Mouse (Mus musculus) olfactory bulb, adult 2 months (tissue): Measurements from ENCODE around the gene Tmem232. TPM values are rescaled to one million over a fixed set of nuclear protein-coding genes. Genes with fewer than 3 reads are reported as not detected.
"Not testable (repeated sequence)": the region's sequence is repeated elsewhere in the genome, so short reads cannot be mapped to it uniquely, and the experiment has no call there.

ENCODE experiments used
- H3K27ac ChIP-seq: fragments of 200-500 bp; 2 replicates; pipeline ENCODE4 v1.5.1; 2012; ENCODE audit warnings: low read depth, low read length; ENCODE audit not compliant: insufficient read depth
- H3K4me1 ChIP-seq: fragments of 200-500 bp; 2 replicates; pipeline ENCODE4 v1.6.1; 2012; ENCODE audit warnings: low read length; ENCODE audit not compliant: control insufficient read depth, insufficient read depth
- H3K4me3 ChIP-seq: fragments of 200-500 bp; 2 replicates; pipeline ENCODE4 v1.5.1; 2012; ENCODE audit warnings: mild to moderate bottlenecking, low read depth, low read length, moderate library complexity; ENCODE audit not compliant: insufficient read depth
- CTCF ChIP-seq: fragments of 200-500 bp; IDR thresholded peaks from 2 replicates; pipeline ENCODE4 v1.5.1; 2012; ENCODE audit warnings: low read depth, mild to moderate bottlenecking, low read length, moderate library complexity; ENCODE audit not compliant: insufficient read depth
- POLR2A ChIP-seq: fragments of 200-500 bp; IDR thresholded peaks from 2 replicates; pipeline ENCODE4 v1.6.1; 2012; ENCODE audit warnings: mild to moderate bottlenecking, low read depth, low read length, moderate library complexity; ENCODE audit not compliant: insufficient read depth
- WGBS: fragments of 180-500 bp; shearing (Covaris S2); methylation state at CpG from one replicate; pipeline ENCODE4 v1.1.7; 2018; 5-methylcytosine and 5-hydroxymethylcytosine counted together
- polyA plus RNA-seq: library from polyadenylated mRNA; stranded (reverse); fragments of >200 nt; gene quantifications from 2 replicates; pipeline ENCODE4 v1.2.4, GENCODE M21; 2012; ENCODE audit warnings: low replicate concordance; ENCODE audit not compliant: missing spikeins, insufficient read depth, insufficient read length

The Tmem232 gene
- polyA plus RNA-seq, 1 experiment: not detected

GRCm38 (mm10) chr17:65297831-65298230, 242.8 kb downstream of the Tmem232 start:
- Histone ChIP-seq H3K4me1 (no peaks in the 10 kb centered on the region), H3K4me3 (no peak overlapping the region), H3K27ac (no peak overlapping the region)
- TF ChIP-seq POLR2A (no peak), CTCF (no peak)
- WGBS: 83% methylated on average over 5 of the region's 5 CpGs

- no peak overlapping the region for H3K4me3 ChIP-seq
- no peak for TF ChIP-seq POLR2A
- no peak for TF ChIP-seq CTCF
- no peaks in the 10 kb centered on the region for H3K4me1 ChIP-seq
- 36% methylated on average over 2 of the region's 2 CpGs for WGBS
- no peak overlapping the region for H3K27ac ChIP-seq
Measured at GRCm38 (mm10) chr17:65252160-65252559, 288.4 kb downstream of the Tmem232 start.

GRCm38 (mm10) chr17:65250261-65250660, 290.3 kb downstream of the Tmem232 start:
- Histone ChIP-seq H3K4me1 (no peaks in the 10 kb centered on the region), H3K4me3 (no peak overlapping the region), H3K27ac (no peak overlapping the region)
- 95% methylated on average over 8 of the region's 8 CpGs for WGBS
- no peak for TF ChIP-seq POLR2A
- TF ChIP-seq CTCF: no peak

- Histone ChIP-seq H3K27ac (no peak overlapping the region), H3K4me1 (no peaks in the 10 kb centered on the region), H3K4me3 (no peak overlapping the region)
- TF ChIP-seq POLR2A (no peak), CTCF (no peak)
- 62% methylated on average over 5 of the region's 5 CpGs for WGBS
Measured at GRCm38 (mm10) chr17:65243716-65244115, 296.9 kb downstream of the Tmem232 start.

DNA sequence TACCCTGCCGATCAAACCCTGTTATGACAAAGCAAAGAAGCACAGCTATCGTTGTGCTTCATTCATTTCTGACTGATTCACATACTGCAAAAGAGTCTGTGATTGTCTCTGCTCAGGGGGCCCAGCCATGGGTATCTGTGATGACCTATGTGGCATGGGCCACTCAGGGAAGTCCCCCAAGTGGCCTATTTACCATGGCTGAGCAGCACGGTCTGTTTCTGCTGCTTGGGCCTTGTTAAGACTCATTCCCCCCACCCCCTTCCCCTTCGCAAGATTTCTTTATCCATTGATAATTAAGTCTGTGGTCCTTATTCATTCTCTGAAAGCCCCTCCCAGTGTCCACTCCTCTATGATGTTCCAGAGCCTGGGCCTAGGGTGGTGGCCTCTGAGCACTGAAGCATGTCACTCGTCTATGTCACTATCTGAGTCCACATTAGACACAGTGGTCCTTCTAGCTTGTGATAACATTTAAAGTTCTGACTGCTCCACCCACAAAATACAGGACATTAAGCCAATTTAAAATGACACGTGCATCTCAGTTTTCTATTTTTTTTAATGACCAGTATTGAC, 315.1 kb downstream of the Tmem232 start:
- 81% methylated on average over 6 of the region's 6 CpGs for WGBS
- no peak overlapping the region for H3K27ac ChIP-seq

DNA sequence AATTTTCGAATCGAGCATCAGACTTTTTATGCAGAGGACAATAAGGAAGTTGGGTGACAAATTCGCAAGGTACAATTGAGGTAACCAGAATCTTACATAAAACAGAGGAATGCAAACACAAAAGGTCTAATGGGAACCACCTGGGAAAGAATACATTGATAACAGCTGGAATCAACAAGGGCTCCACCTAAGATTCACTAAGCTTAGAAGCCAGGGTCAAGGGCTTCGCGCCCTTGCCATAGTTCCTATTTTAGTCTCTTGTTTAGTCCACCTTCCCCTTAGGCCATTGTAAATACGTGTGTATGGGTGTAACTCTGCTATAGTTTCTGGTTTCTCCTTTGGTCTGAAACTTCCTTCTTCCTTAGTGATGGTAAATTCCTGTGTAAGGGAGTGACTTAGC, 318.9 kb downstream of the Tmem232 start:
- 91% methylated on average over 6 of the region's 6 CpGs for WGBS
- H3K4me1 ChIP-seq, H3K27ac ChIP-seq, H3K4me3 ChIP-seq: not testable (repeated sequence)

More for the DNA sequence above, 315.1 kb downstream of the Tmem232 start:
- no peaks in the 10 kb centered on the region for H3K4me1 ChIP-seq
- no peak for TF ChIP-seq CTCF
- no peak for TF ChIP-seq POLR2A
- no peak overlapping the region for H3K4me3 ChIP-seq

Other genes with a start within 250 kb of the Tmem232 start
- not detected in 2 replicates for gene Vapa, start 72.8 kb upstream of the Tmem232 start, polyA plus RNA-seq
- not detected in 2 replicates for gene Txndc2, start 101.4 kb upstream of the Tmem232 start, polyA plus RNA-seq
- not detected in 2 replicates for gene Rab31, start 232.0 kb upstream of the Tmem232 start, polyA plus RNA-seq
- gene Ppp4r1, start 241.8 kb upstream of the Tmem232 start, polyA plus RNA-seq: not detected in 2 replicates